ENCODE assay signal across 25 mouse cellular contexts in the genomic region with DNA sequence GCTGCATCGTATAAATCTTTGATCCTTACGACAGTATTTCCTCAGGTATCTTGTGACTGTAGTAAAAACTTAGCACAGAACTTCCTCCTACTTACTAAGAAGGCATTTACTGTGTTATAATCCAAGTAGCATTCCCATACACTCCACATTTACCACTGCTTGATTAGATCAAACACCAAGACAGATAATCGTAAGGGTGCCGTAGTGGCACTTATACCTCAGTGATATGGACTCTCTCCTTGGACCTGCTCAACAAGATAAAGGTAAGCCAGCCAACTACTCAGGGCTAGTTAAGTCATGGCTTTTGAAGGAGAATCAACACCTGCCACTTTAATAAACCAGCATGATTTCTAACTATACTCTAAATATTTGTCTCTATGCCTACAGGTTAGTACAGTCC.
"Had no signal": no experiment of that assay in that cellular context is flagged by ENCODE, and none has a peak within 500 bp of the region (broad histone marks: within the 10 kb centered on the region; RNA-seq: fewer than 3 reads in every experiment).

No protein-coding gene starts in this region.

- H3K4me3 ChIP-seq: heart, embryonic 10.5 days; heart, embryonic 12.5 days; hindbrain, embryonic 10.5 days; hindbrain, embryonic 12.5 days; kidney, embryonic 15.5 days; left cerebral cortex, adult 2 months; limb, embryonic 10.5 days; limb, embryonic 12.5 days; liver, embryonic 13.5 days had no signal

- H3K4me1 ChIP-seq: heart, embryonic 10.5 days; heart, embryonic 12.5 days; hindbrain, embryonic 10.5 days; hindbrain, embryonic 12.5 days; limb, embryonic 10.5 days; limb, embryonic 12.5 days had no signal

- H3K27ac ChIP-seq: heart, embryonic 10.5 days; hindbrain, embryonic 10.5 days; hindbrain, embryonic 12.5 days; hindbrain, embryonic 14.5 days; kidney, embryonic 15.5 days; kidney, postnatal 0 days; left cerebral cortex, adult 2 months; limb, embryonic 10.5 days; limb, embryonic 12.5 days; liver, embryonic 13.5 days had no signal

- H3K9ac ChIP-seq: heart, embryonic 12.5 days; hindbrain, embryonic 12.5 days; hindbrain, embryonic 14.5 days; kidney, embryonic 15.5 days; limb, embryonic 12.5 days; liver, embryonic 13.5 days had no signal

- H3K27me3 ChIP-seq: heart, embryonic 12.5 days; hindbrain, embryonic 12.5 days; kidney, embryonic 15.5 days; limb, embryonic 12.5 days; liver, embryonic 13.5 days had no signal

- H3K4me2 ChIP-seq: heart, embryonic 12.5 days; hindbrain, embryonic 12.5 days; hindbrain, embryonic 14.5 days; kidney, embryonic 15.5 days; limb, embryonic 12.5 days; liver, embryonic 11.5 days; liver, embryonic 13.5 days had no signal

- DNase-seq: gastrocnemius, postnatal 10 days; gastrocnemius, postnatal 25 days; heart, postnatal 10 days; heart, postnatal 4 days; kidney, adult 11 months; kidney, adult 2 months; kidney, adult 9 months; kidney, postnatal 14 days; kidney, postnatal 36 days; liver; liver, embryonic 13.5 days had no signal

- H3K9me3 ChIP-seq: heart, embryonic 10.5 days; heart, embryonic 12.5 days; hindbrain, embryonic 10.5 days; hindbrain, embryonic 12.5 days; kidney, embryonic 15.5 days; limb, embryonic 10.5 days; limb, embryonic 12.5 days; liver, embryonic 13.5 days had no signal

- ATAC-seq: forebrain, embryonic 16.5 days; hindbrain, embryonic 16.5 days; inflammation-experienced regulatory T-cells, adult 6 months had no signal
